Mouse (Mus musculus): ENCODE measurements at regions not wholly inside any gene's neighbourhood (a gene's known extent, or its start where the extent isn't known, plus 50 kb on each side); places are given as distances from the start of the nearest gene placed in this dataset.

DNA sequence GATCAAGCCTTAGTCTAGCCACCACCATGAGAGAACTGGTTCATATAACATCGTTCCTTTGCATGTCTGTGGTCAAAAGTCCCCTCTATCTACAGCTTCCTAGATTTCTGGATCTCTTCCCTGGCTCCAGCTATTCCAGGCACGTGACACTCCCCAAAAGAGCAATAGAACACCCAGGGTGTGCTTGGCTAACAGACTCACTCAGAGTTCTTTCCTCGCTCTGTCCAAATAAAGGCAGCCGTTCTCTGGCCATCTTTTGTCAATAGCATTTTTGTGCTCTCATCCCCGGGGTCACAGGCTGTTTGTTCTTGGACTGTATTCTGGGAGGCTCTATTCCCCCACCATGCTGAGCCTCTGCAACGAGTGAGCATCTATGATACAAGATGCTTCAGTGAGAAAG lies 87.3 kb upstream of the Nckap5 start:
- DNase-seq (ENCODE audit: low spot score), result no peak

DNA sequence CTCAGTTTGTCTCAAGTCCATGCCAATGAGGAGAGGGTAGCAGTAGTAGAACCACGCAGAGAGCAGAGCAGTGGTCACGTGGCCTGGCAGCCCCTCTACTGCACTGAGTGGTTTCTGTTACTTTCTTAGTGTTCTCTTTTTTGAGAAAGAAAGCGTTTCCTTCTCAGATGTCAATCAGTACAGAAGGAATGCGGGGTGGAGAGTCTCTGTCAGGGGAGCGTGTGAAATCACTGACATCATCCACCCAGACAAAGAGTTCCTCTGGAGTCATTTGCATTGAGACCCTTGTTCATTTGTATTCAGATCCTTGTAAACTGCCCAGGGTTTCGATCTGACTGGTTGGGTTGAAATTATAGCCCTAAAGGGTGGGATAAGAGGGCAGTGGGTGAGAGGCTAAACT lies 85.8 kb upstream of the Nckap5 start:
- DNase-seq (ENCODE audit: low spot score), result no peak

DNA sequence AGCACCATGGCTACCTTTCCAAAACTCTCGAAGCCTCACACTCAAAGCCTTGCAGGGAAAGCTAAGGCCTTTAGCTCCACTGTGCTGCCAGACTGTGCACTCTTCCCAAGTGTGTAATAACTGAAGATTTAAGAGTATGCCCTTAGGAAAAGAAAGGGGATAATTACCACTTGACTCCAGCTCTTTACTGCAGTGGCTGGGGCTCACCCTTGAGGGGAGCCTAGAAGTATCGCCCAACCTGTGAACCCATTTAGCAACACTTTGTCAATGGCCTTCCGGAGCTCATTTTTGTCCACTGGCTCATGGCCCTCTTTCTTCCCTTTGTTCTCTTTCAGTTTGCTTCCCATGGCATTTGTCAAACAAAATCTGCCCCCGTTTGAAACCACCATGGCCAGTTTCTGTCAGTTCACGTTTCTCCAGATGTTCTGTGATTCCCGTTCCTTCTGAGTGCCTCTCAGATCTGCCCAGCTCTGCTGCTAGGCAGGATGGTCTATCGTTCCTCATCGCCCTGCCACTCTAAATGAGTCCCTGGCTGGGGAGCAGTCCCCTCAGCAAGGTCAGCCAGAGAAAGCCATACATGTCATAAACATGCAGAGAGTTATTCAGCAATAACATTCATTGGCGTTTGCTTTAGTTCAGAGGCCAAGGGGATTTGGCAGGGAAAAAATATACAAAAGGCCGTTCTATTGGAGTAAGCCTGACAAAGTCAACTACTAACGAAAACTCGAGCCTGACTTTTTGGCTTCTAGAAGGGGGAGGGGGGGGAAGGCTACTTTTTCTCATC lies 80.9 kb upstream of the Nckap5 start:
- no peak for DNase-seq (ENCODE audit: low spot score)

DNA sequence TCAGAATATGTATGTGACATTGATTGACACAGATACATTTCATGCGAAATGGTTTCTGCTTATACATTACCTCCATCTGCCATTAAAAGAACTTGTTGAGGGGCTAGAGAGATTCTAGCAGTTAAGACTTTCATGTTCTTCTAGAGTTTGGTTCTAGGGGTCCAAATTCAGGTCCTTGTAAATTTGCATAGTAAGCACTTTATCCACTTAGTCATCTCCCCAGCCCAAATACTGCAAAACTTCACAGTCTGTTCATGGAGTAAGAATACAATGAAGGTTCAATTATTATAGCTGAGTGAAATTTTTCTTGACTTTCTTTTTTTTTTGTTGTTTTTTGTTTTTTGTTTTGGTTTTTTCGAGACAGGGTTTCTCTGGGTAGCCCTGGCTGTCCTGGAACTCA lies 76.8 kb upstream of the Nckap5 start:
- no peak for DNase-seq (ENCODE audit: low spot score)

DNA sequence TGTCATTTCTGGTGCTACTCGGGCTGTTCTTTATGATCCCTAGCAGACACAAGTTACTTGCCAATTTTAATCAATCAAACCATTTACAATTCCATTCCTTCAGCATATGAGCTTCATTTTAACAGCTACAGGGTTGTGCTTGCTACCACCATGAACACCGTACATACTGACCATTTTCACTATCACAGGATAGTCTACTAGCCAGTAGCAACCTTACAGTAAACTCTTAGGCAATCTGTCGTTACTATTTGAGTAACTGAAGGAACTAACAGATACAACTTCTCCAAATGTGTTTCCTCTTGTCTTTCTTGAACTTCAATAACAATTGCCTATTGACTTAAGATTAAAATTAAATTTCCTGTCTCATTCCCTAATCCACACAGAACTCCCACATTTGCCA lies 67.9 kb upstream of the Nckap5 start:
- DNase-seq (ENCODE audit: low spot score), result no peak

DNA sequence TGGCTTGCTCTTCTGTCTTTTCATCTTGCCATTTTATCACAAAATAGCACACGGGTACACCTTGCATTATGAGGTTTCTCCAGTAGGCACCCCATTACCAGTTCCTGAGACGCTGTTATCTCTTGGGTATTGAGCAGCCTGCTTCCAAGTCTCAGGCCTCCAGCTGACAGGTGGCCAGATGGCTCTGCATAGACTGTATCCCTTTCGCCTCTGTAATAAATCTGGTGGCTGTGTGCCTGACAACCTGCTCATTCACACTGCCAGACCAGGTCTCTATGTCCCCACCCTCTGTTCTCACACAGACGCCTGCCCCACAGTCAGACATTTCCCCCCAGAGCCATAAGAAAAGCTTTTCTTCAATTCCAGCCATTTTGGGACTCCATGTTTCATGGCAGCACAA lies 66.3 kb upstream of the Nckap5 start:
- no peak for DNase-seq (ENCODE audit: low spot score)

DNA sequence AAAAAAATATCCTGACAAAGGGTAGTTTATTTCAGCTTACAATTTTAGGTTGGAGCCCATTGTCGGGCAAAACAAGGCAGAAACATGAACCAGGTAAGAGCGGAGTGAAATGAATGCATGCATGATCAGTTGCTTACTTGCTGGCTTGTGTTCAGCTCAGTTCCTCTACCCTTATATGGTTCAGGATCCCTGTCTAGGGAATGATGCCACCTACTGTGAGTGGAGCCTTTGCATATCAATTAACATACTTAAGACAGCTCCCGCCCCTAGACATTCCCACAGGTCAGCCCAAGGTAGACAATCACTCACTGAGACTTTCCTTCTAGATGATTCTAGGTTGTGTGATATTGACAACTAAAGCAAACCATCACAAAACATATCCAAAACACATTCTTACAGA lies 50.2 kb upstream of the Nckap5 start:
- no peak for DNase-seq (ENCODE audit: low spot score)

Measured in spleen, adult 12 weeks (tissue).